Mouse (Mus musculus) cortical plate, adult 2 months (tissue): ENCODE data around the gene Josd2. TPM values are rescaled to one million over a fixed set of nuclear protein-coding genes. Genes with fewer than 3 reads are reported as not detected.

Experiments
- H3K27ac ChIP-seq: fragments of 200-500 bp; 2 replicates; pipeline ENCODE4 v1.5.1; 2012; ENCODE audit warnings: low read length, control low read depth, inconsistent platforms; ENCODE audit not compliant: insufficient read depth
- H3K4me1 ChIP-seq: fragments of 200-500 bp; 2 replicates; pipeline ENCODE4 v1.6.1; 2011; ENCODE audit warnings: low read length; ENCODE audit not compliant: control insufficient read depth, insufficient read depth
- H3K4me3 ChIP-seq: fragments of 200-500 bp; 2 replicates; pipeline ENCODE4 v1.5.1; 2011; ENCODE audit warnings: mild to moderate bottlenecking, low read length, control low read depth; ENCODE audit not compliant: insufficient read depth
- CTCF ChIP-seq: fragments of 200-500 bp; IDR thresholded peaks from 2 replicates; pipeline ENCODE4 v1.5.1; 2011; ENCODE audit warnings: mild to moderate bottlenecking, control low read depth, low read length; ENCODE audit not compliant: insufficient read depth; ENCODE audit errors: extremely low read depth
- POLR2A ChIP-seq: fragments of 200-500 bp; IDR thresholded peaks from 2 replicates; pipeline ENCODE4 v1.6.1; 2011; ENCODE audit warnings: mild to moderate bottlenecking, low read length, control low read depth; ENCODE audit not compliant: insufficient read depth; ENCODE audit errors: extremely low read depth
- polyA plus RNA-seq: library from polyadenylated mRNA; depleted of rRNA; stranded (reverse); fragments of >200 nt; gene quantifications from 2 replicates; pipeline ENCODE4 v1.2.3, GENCODE M21; 2012

Josd2 gene
- polyA plus RNA-seq, 1 experiment: 256 TPM

- Histone ChIP-seq H3K4me1 (peaks cover 2% of the 10 kb centered on the region; the same call in 1 of the 2 replicates), H3K27ac (no peak overlapping the region), H3K4me3 (no peak overlapping the region)
- TF ChIP-seq CTCF (no peak), POLR2A (0 out of 2 replicates have a peak, but pooled peaks have one; percentile 6)
These were observed 3.2 kb downstream of the Josd2 start for GRCm38 (mm10) chr7:44470696-44471612.

GRCm38 (mm10) chr7:44471880-44472557, 4.2 kb downstream of the Josd2 start:
- Histone ChIP-seq H3K27ac (peak overlapping the region; percentile 41; the same call in 1 of the 2 replicates), H3K4me1 (peaks cover 2% of the 10 kb centered on the region; the same call in 1 of the 2 replicates), H3K4me3 (no peak overlapping the region)
- TF ChIP-seq POLR2A: 0 out of 2 replicates have a peak, but pooled peaks have one; percentile 23
- no peak for TF ChIP-seq CTCF

GRCm38 (mm10) chr7:44472558-44472885, 4.7 kb downstream of the Josd2 start:
- no peak overlapping the region for H3K4me3 ChIP-seq
- H3K27ac ChIP-seq: peak overlapping the region; percentile 93
- peaks cover 2% of the 10 kb centered on the region; the same call in 1 of the 2 replicates for H3K4me1 ChIP-seq
- TF ChIP-seq CTCF (no peak), POLR2A (no peak)

- Histone ChIP-seq H3K4me1 (peaks cover 2% of the 10 kb centered on the region; the same call in 1 of the 2 replicates), H3K27ac (peak overlapping the region; percentile 93), H3K4me3 (no peak overlapping the region)
- TF ChIP-seq CTCF (no peak), POLR2A (no peak)
These were observed 5.3 kb downstream of the Josd2 start for GRCm38 (mm10) chr7:44472961-44473646.

- peak overlapping the region; percentile 93 for H3K27ac ChIP-seq
- peaks cover 2% of the 10 kb centered on the region; the same call in 1 of the 2 replicates for H3K4me1 ChIP-seq
- no peak overlapping the region for H3K4me3 ChIP-seq
- TF ChIP-seq POLR2A (peak; percentile 31; the same call in 1 of the 2 replicates), CTCF (no peak)
These were observed 6.6 kb downstream of the Josd2 start for GRCm38 (mm10) chr7:44474419-44474818.

GRCm38 (mm10) chr7:44475046-44475614, 7.3 kb downstream of the Josd2 start:
- TF ChIP-seq CTCF: no peak
- TF ChIP-seq POLR2A: no peak
- H3K4me3 ChIP-seq: no peak overlapping the region
- H3K27ac ChIP-seq: peak overlapping the region; percentile 72
- peaks cover 2% of the 10 kb centered on the region; the same call in 1 of the 2 replicates for H3K4me1 ChIP-seq

- Histone ChIP-seq H3K4me1 (no peaks in the 10 kb centered on the region), H3K4me3 (no peak overlapping the region), H3K27ac (peak overlapping the region; percentile 29; the same call in 1 of the 2 replicates)
- TF ChIP-seq POLR2A: no peak
- TF ChIP-seq CTCF: no peak
These were observed 15.2 kb downstream of the Josd2 start for GRCm38 (mm10) chr7:44482836-44483435.

GRCm38 (mm10) chr7:44484109-44484508, 16.3 kb downstream of the Josd2 start:
- H3K4me1 ChIP-seq: no peaks in the 10 kb centered on the region
- no peak overlapping the region for H3K4me3 ChIP-seq
- H3K27ac ChIP-seq: peak overlapping the region; percentile 66
- no peak for TF ChIP-seq CTCF
- TF ChIP-seq POLR2A: no peak
